Mouse (Mus musculus) midbrain, postnatal 0 days (tissue): Measurements from ENCODE around the gene Kcnip2. TPM values are rescaled to one million over a fixed set of nuclear protein-coding genes. Genes with fewer than 3 reads are reported as not detected.
A peak's percentile ranks its signal among the peaks of the same experiment; 100 is the strongest.

Experiments used
- ATAC-seq: fragments of 200-750 bp; cut with Nextera tagmentation; 2 replicates; pipeline ENCODE4 v1.8.0; 2017; ENCODE audit warnings: moderate number of reproducible peaks, mild to moderate bottlenecking, moderate TSS enrichment, moderate library complexity; ENCODE audit not compliant: low FRiP score
- DNase-seq: peaks from one replicate; pipeline ENCODE4 v3.0.0-alpha.2; 2015; ENCODE audit warnings: low spot score
- H3K27ac ChIP-seq: fragments of 300-500 bp; sonication (generic); 2 replicates; pipeline ENCODE4 v1.5.1; 2014; ENCODE audit warnings: low read depth, mild to moderate bottlenecking, low read length, mixed read lengths
- H3K27me3 ChIP-seq: fragments of 300-500 bp; sonication (generic); 2 replicates; pipeline ENCODE4 v1.6.1; 2014; ENCODE audit warnings: low read length, control low read depth, mixed read lengths; ENCODE audit not compliant: insufficient read depth
- H3K36me3 ChIP-seq: fragments of 300-500 bp; sonication (generic); 2 replicates; pipeline ENCODE4 v1.6.1; 2014; ENCODE audit warnings: low read length, control low read depth, mixed read lengths; ENCODE audit not compliant: insufficient read depth
- H3K4me1 ChIP-seq: fragments of 300-500 bp; sonication (generic); 2 replicates; pipeline ENCODE4 v1.6.1; 2014; ENCODE audit warnings: mild to moderate bottlenecking, control low read depth, antibody characterized with exemption, low read length, mixed read lengths; ENCODE audit not compliant: insufficient read depth
- H3K4me2 ChIP-seq: fragments of 300-500 bp; sonication (generic); 2 replicates; pipeline ENCODE4 v1.6.1; 2014; ENCODE audit warnings: low read depth, mild to moderate bottlenecking, low read length, mixed read lengths; ENCODE audit not compliant: poor library complexity, severe bottlenecking
- H3K4me3 ChIP-seq: fragments of 300-500 bp; sonication (generic); 2 replicates; pipeline ENCODE4 v1.5.1; 2014; ENCODE audit warnings: low read depth, mild to moderate bottlenecking, low read length, moderate library complexity
- H3K9ac ChIP-seq: fragments of 300-500 bp; sonication (generic); replicated peaks from 2 replicates; pipeline ENCODE4 v1.6.1; 2014; ENCODE audit warnings: mild to moderate bottlenecking, low read length, moderate library complexity, mixed read lengths; ENCODE audit not compliant: poor library complexity, severe bottlenecking
- H3K9me3 ChIP-seq: fragments of 300-500 bp; sonication (generic); 2 replicates; pipeline ENCODE4 v1.6.1; 2016; ENCODE audit warnings: low read length, control low read depth
- CTCF ChIP-seq: IDR thresholded peaks from 2 replicates; pipeline ENCODE4 v1.5.1; 2016; ENCODE audit warnings: antibody characterized with exemption, mild to moderate bottlenecking
- WGBS: fragments of 180-500 bp; shearing (Covaris S2); extraction: QIAGEN DNeasy Blood & Tissue Kit; methylation state at CpG from one replicate; pipeline ENCODE4 v1.1.7; 2014; 5-methylcytosine and 5-hydroxymethylcytosine counted together
- polyA plus RNA-seq: library from polyadenylated mRNA; unstranded; fragments of >200 nt; fragmentation: Nextera tagmentation; extraction: Ambion mirVana; gene quantifications from 2 replicates; pipeline ENCODE4 v1.2.1, GENCODE M21; 2015
- total RNA-seq: library from RNA; depleted of rRNA; stranded (reverse); fragments of >200 nt; gene quantifications from 2 replicates; pipeline ENCODE4 v1.2.3, GENCODE M21; 2014

The Kcnip2 gene
- total and polyA plus RNA-seq, 2 experiments from 2014 or later, result 14.2 to 21.2 TPM

- H3K27ac ChIP-seq, result no peak overlapping the region
- peak; percentile 41; the same call in 1 of the 2 replicates for ATAC-seq
- no peaks in the 10 kb centered on the region for H3K36me3 ChIP-seq
- DNase-seq, result peak; percentile 59
- no peaks in the 10 kb centered on the region for H3K9me3 ChIP-seq
- peaks cover 5% of the 10 kb centered on the region; the same call in 1 of the 2 replicates for H3K4me1 ChIP-seq
- H3K27me3 ChIP-seq, result no peaks in the 10 kb centered on the region
- no peak overlapping the region for H3K4me3 ChIP-seq
- H3K9ac ChIP-seq, result no peak overlapping the region
- no peak overlapping the region for H3K4me2 ChIP-seq
- peak; percentile 82 for TF ChIP-seq CTCF
- WGBS, result 30% methylated on average over 11 of the region's 12 CpGs
Measured at GRCm38 (mm10) chr19:45804593-45805368, 11.1 kb downstream of the Kcnip2 start.

- no peak overlapping the region for H3K4me2 ChIP-seq
- H3K9me3 ChIP-seq, result no peaks in the 10 kb centered on the region
- H3K4me1 ChIP-seq, result peaks cover 5% of the 10 kb centered on the region; the same call in 1 of the 2 replicates
- no peak for DNase-seq
- ATAC-seq, result no peak
- TF ChIP-seq CTCF, result no peak
- no peaks in the 10 kb centered on the region for H3K36me3 ChIP-seq
- no peak overlapping the region for H3K9ac ChIP-seq
- no peaks in the 10 kb centered on the region for H3K27me3 ChIP-seq
- H3K27ac ChIP-seq, result no peak overlapping the region
- H3K4me3 ChIP-seq, result no peak overlapping the region
- WGBS, result 45% methylated on average over 3 of the region's 4 CpGs
Measured at GRCm38 (mm10) chr19:45803408-45803807, 12.5 kb downstream of the Kcnip2 start.

GRCm38 (mm10) chr19:45802702-45803101 lies 13.2 kb downstream of the Kcnip2 start:
- TF ChIP-seq CTCF, result no peak
- Histone ChIP-seq H3K4me2 (no peak overlapping the region), H3K4me3 (no peak overlapping the region), H3K9me3 (no peaks in the 10 kb centered on the region), H3K27me3 (no peaks in the 10 kb centered on the region), H3K27ac (no peak overlapping the region), H3K36me3 (no peaks in the 10 kb centered on the region), H3K4me1 (peaks cover 5% of the 10 kb centered on the region; the same call in 1 of the 2 replicates), H3K9ac (no peak overlapping the region)
- 67% methylated on average over 4 of the region's 4 CpGs for WGBS
- ATAC-seq (no peak), DNase-seq (no peak)

- no peak for ATAC-seq
- no peaks in the 10 kb centered on the region for H3K4me1 ChIP-seq
- no peaks in the 10 kb centered on the region for H3K27me3 ChIP-seq
- no peak overlapping the region for H3K4me2 ChIP-seq
- H3K4me3 ChIP-seq, result no peak overlapping the region
- WGBS, result 80% methylated on average over 15 of the region's 15 CpGs
- TF ChIP-seq CTCF, result no peak
- H3K27ac ChIP-seq, result no peak overlapping the region
- H3K9ac ChIP-seq, result no peak overlapping the region
- H3K9me3 ChIP-seq, result no peaks in the 10 kb centered on the region
- H3K36me3 ChIP-seq, result no peaks in the 10 kb centered on the region
- no peak for DNase-seq
Measured at GRCm38 (mm10) chr19:45796879-45797278, 19.0 kb downstream of the Kcnip2 start.

GRCm38 (mm10) chr19:45796061-45796556 lies 19.8 kb downstream of the Kcnip2 start:
- Histone ChIP-seq H3K4me1 (no peaks in the 10 kb centered on the region), H3K27me3 (no peaks in the 10 kb centered on the region), H3K4me2 (no peak overlapping the region), H3K9me3 (no peaks in the 10 kb centered on the region), H3K9ac (no peak overlapping the region), H3K36me3 (no peaks in the 10 kb centered on the region), H3K4me3 (no peak overlapping the region), H3K27ac (no peak overlapping the region)
- DNase-seq (no peak), ATAC-seq (no peak)
- WGBS, result 16% methylated on average over 15 of the region's 15 CpGs
- TF ChIP-seq CTCF, result no peak

GRCm38 (mm10) chr19:45795406-45795944 lies 20.4 kb downstream of the Kcnip2 start:
- WGBS, result 40% methylated on average over 15 of the region's 15 CpGs
- Histone ChIP-seq H3K9ac (no peak overlapping the region), H3K27ac (no peak overlapping the region), H3K36me3 (no peaks in the 10 kb centered on the region), H3K4me2 (no peak overlapping the region), H3K4me3 (no peak overlapping the region), H3K27me3 (no peaks in the 10 kb centered on the region), H3K4me1 (no peaks in the 10 kb centered on the region), H3K9me3 (no peaks in the 10 kb centered on the region)
- DNase-seq, result no peak
- ATAC-seq, result no peak
- no peak for TF ChIP-seq CTCF
